Mouse (Mus musculus) layer of hippocampus, postnatal 25 days (tissue): Measurements from ENCODE around the gene Armh1. TPM values are rescaled to one million over a fixed set of nuclear protein-coding genes. Genes with fewer than 3 reads are reported as not detected.

Source experiments
- DNase-seq, 2 experiments: peaks; one replicate each; pipeline ENCODE4 v3.0.0; 2022; ENCODE audit warnings: mixed read lengths in 2 of 2, low spot score in 1 of 2; ENCODE audit errors: extremely low spot score in 1 of 2
- total RNA-seq, 2 experiments: library from RNA; stranded (reverse); gene quantifications; 2 replicates each; pipeline ENCODE4 v1.2.3; 2021

Armh1 gene
- total RNA-seq, 2 experiments from 2014 or later = 0.52 to 0.79 TPM

GRCm38 (mm10) chr4:117169936-117170335, 82.0 kb downstream of the Armh1 start:
- DNase-seq = no peak

Other genes with a start within 250 kb of the Armh1 start
- 10 to 100 TPM; 20.6 to 21.2 TPM for gene Eif2b3, start 232.7 kb downstream of the Armh1 start, total RNA-seq
- 1 to 10 TPM; 1.4 to 3.0 TPM for gene Ptch2, start 156.1 kb downstream of the Armh1 start, total RNA-seq
- 10 to 100 TPM; 10.5 to 12.1 TPM for gene Btbd19, start 126.4 kb downstream of the Armh1 start, total RNA-seq
- gene Tctex1d4, start 125.3 kb downstream of the Armh1 start, total RNA-seq = under 1 TPM; 0.27 to 0.75 TPM
- gene Plk3, start 118.2 kb downstream of the Armh1 start, total RNA-seq = 10 to 100 TPM; 10.9 to 11.9 TPM
- 100 to 1,000 TPM; 437 to 521 TPM for gene Rps8, start 95.9 kb downstream of the Armh1 start, total RNA-seq
- under 1 TPM; 0.47 TPM for gene Kif2c, start 69.5 kb downstream of the Armh1 start, total RNA-seq
- gene Tmem53, start 174 bp downstream of the Armh1 start, total RNA-seq = 1 to 10 TPM; 4.6 to 6.0 TPM
- gene Rnf220, start 244.9 kb upstream of the Armh1 start, total RNA-seq = 100 to 1,000 TPM; 169 to 188 TPM